ENCODE assay signal across 13 mouse cellular contexts in genomic region chr8:70599507-70600290, GRCm38 (mm10). TPM values are rescaled to one million over a fixed set of nuclear protein-coding genes. Genes with fewer than 3 reads are reported as not detected.
DNase-seq lines count a peak whose midpoint lies in the region; ATAC-seq and TF ChIP-seq lines count a peak whose summit lies in the region.
"Had no signal": no experiment of that assay in that cellular context is flagged by ENCODE, and none has a peak within 500 bp of the region (broad histone marks: within the 10 kb centered on the region; RNA-seq: fewer than 3 reads in every experiment).

No protein-coding gene starts in this region.

- H3K9me3 ChIP-seq in forebrain, embryonic 13.5 days (replicated peaks), result no peaks in the 10 kb centered on the region
- H3K9me3 ChIP-seq in forebrain, postnatal 0 days (ENCODE audit: low read length), result no peaks in the 10 kb centered on the region
- H3K9me3 ChIP-seq in embryonic facial prominence, embryonic 14.5 days (ENCODE audit: control insufficient read depth, low read length), result no peaks in the 10 kb centered on the region
- H3K9me3 ChIP-seq: embryonic facial prominence, embryonic 15.5 days had no signal

- no peak for DNase-seq in forebrain, postnatal 0 days
- DNase-seq in left cerebral cortex, adult 2 months (ENCODE audit: extremely low spot score in 1 of 2, low spot score in 2 of 2), result no peak
- no peak for DNase-seq in left cerebral cortex, postnatal 4 days
- no peak for DNase-seq in embryonic facial prominence, embryonic 14.5 days (ENCODE audit: low spot score)
- DNase-seq in natural killer cell, adult 2 months (ENCODE audit: low spot score in 2 of 2), result no peak
- no peak for DNase-seq in left cerebral cortex, postnatal 14 days (ENCODE audit: low spot score in 2 of 2)
- DNase-seq: liver had no signal

- no peak for TF ChIP-seq CTCF in forebrain, postnatal 0 days (IDR thresholded peaks at IDR 0.05; ENCODE audit: low read depth)
- TF ChIP-seq CTCF in left cerebral cortex, adult 2 months (IDR thresholded peaks at IDR 0.05), result no peak

- peaks cover 83% of the 10 kb centered on the region for H3K4me1 ChIP-seq in forebrain, embryonic 13.5 days
- peaks cover 29% of the 10 kb centered on the region for H3K4me1 ChIP-seq in forebrain, postnatal 0 days (ENCODE audit: insufficient read depth)
- H3K4me1 ChIP-seq in embryonic facial prominence, embryonic 14.5 days (ENCODE audit: control insufficient read depth, insufficient read depth, low read length), result peaks cover 30% of the 10 kb centered on the region

- no peak overlapping the region for H3K4me3 ChIP-seq in forebrain, embryonic 13.5 days
- no peak overlapping the region for H3K4me3 ChIP-seq in forebrain, postnatal 0 days (ENCODE audit: low read depth, low read length)
- H3K4me3 ChIP-seq in left cerebral cortex, adult 2 months, result no peak overlapping the region
- no peak overlapping the region for H3K4me3 ChIP-seq in embryonic facial prominence, embryonic 14.5 days (ENCODE audit: low read depth, low read length)
- H3K4me3 ChIP-seq in macrophage (ENCODE audit: inconsistent target), result no peak overlapping the region
- H3K4me3 ChIP-seq: myocyte had no signal

- intact Hi-C loops in left cerebral cortex, adult 2 months (cut with DNase I), result no loop called here
- intact Hi-C loops in left cerebral cortex, postnatal 4 days (cut with DNase I), result no loop called here
- intact Hi-C loops in left cerebral cortex, postnatal 14 days (cut with DNase I), result no loop called here

- H3K9ac ChIP-seq in forebrain, embryonic 13.5 days, result no peak overlapping the region
- H3K9ac ChIP-seq in forebrain, postnatal 0 days, result no peak overlapping the region
- peak overlapping the region; percentile 76; the same call in 1 of the 2 replicates for H3K9ac ChIP-seq in embryonic facial prominence, embryonic 14.5 days (ENCODE audit: low read depth, low read length)
- H3K9ac ChIP-seq: embryonic facial prominence, embryonic 15.5 days had no signal

- WGBS in forebrain, embryonic 13.5 days, result 83% methylated on average over 12 of the region's 12 CpGs
- WGBS in forebrain, postnatal 0 days, result 84% methylated on average over 12 of the region's 12 CpGs
- 88% methylated on average over 10 of the region's 12 CpGs for WGBS in embryonic facial prominence, embryonic 14.5 days
- 99% methylated on average over 8 of the region's 12 CpGs for WGBS in macrophage (ENCODE audit: missing documents)

- H3K36me3 ChIP-seq in forebrain, embryonic 13.5 days (ENCODE audit: poor library complexity, severe bottlenecking), result peaks cover 32% of the 10 kb centered on the region
- peaks cover 11% of the 10 kb centered on the region; the same call in 1 of the 2 replicates for H3K36me3 ChIP-seq in forebrain, postnatal 0 days (ENCODE audit: insufficient read depth)
- H3K36me3 ChIP-seq in embryonic facial prominence, embryonic 14.5 days (ENCODE audit: control insufficient read depth, insufficient read depth, low read length), result peaks cover 31% of the 10 kb centered on the region
- H3K36me3 ChIP-seq in macrophage (ENCODE audit: inconsistent target), result peaks cover 24% of the 10 kb centered on the region

- peaks cover 58% of the 10 kb centered on the region for H3K79me2 ChIP-seq in macrophage (ENCODE audit: inconsistent target)

- H3K27ac ChIP-seq in forebrain, embryonic 13.5 days, result peak overlapping the region; percentile 93
- no peak overlapping the region for H3K27ac ChIP-seq in forebrain, postnatal 0 days (ENCODE audit: low read depth, low read length)
- peak overlapping the region; percentile 79; the same call in 1 of the 2 replicates for H3K27ac ChIP-seq in left cerebral cortex, adult 2 months
- H3K27ac ChIP-seq in embryonic facial prominence, embryonic 14.5 days (replicated peaks; ENCODE audit: low read depth, low read length), result no peak overlapping the region
- 0 out of 2 replicates have a peak overlapping the region, but pooled peaks have one; percentile 37 for H3K27ac ChIP-seq in macrophage
- H3K27ac ChIP-seq: embryonic facial prominence, embryonic 15.5 days had no signal

- 0 out of 2 replicates have a peak overlapping the region, but pooled peaks have one; percentile 54 for H3K4me2 ChIP-seq in forebrain, embryonic 13.5 days
- H3K4me2 ChIP-seq in forebrain, postnatal 0 days (ENCODE audit: low read depth), result no peak overlapping the region
- H3K4me2 ChIP-seq in embryonic facial prominence, embryonic 14.5 days (ENCODE audit: low read depth, low read length), result no peak overlapping the region

- peaks cover 16% of the 10 kb centered on the region; the same call in 1 of the 2 replicates for H3K27me3 ChIP-seq in forebrain, embryonic 13.5 days
- no peaks in the 10 kb centered on the region for H3K27me3 ChIP-seq in forebrain, postnatal 0 days (ENCODE audit: insufficient read depth, low read length)
- no peaks in the 10 kb centered on the region for H3K27me3 ChIP-seq in embryonic facial prominence, embryonic 14.5 days (replicated peaks; ENCODE audit: control insufficient read depth, insufficient read depth, low read length)
- H3K27me3 ChIP-seq: embryonic facial prominence, embryonic 15.5 days had no signal

- ATAC-seq in forebrain, embryonic 13.5 days, result no peak
- ATAC-seq in forebrain, postnatal 0 days, result no peak
- ATAC-seq in embryonic facial prominence, embryonic 14.5 days (ENCODE audit: low read depth), result no peak
- ATAC-seq: intestine, embryonic 16.5 days had no signal

RNA-seq across cellular contexts. Expression of gene Isyna1, which starts 5.5 kb away (rescaled TPM):
- 87.1 and 105 TPM in 2 replicates for polyA plus RNA-seq in forebrain, embryonic 13.5 days (2015; fragmentation: Nextera tagmentation; extraction: Ambion mirVana)
- 127 and 136 TPM in 2 replicates for total RNA-seq in forebrain, postnatal 0 days (2014; rRNA removed)
- 93.3 and 106 TPM in 2 replicates for polyA plus RNA-seq in forebrain, postnatal 0 days (2015; fragmentation: Nextera tagmentation; extraction: Ambion mirVana)
- total RNA-seq in left cerebral cortex, adult 2 months (2021), result 10 to 100 TPM; 52.9 to 55.3 TPM
- 10 to 100 TPM; 87.9 to 88.5 TPM for total RNA-seq in left cerebral cortex, postnatal 4 days (2021)
- polyA plus RNA-seq in embryonic facial prominence, embryonic 14.5 days (2014; fragmentation: Nextera tagmentation; extraction: Ambion mirVana), result 94.5 and 107 TPM in 2 replicates
- 10 to 100 TPM; 19.3 to 81.9 (median 38.6) TPM for total RNA-seq in macrophage (2018; cell fraction: chromatin; rRNA removed)
- 10 to 100 TPM; 19.1 to 42.3 (median 27.0) TPM for total RNA-seq in macrophage (2018; cell fraction: cytosol; rRNA removed)
- total RNA-seq in macrophage (2018; cell fraction: nucleus; rRNA removed), result 10 to 100 TPM; 14.3 to 82.7 (median 33.5) TPM
- polyA plus RNA-seq in macrophage (2018), result 26.5 to 53.2 TPM (median 51.1 TPM) in 3 replicates
- total RNA-seq in left cerebral cortex, postnatal 14 days (2021), result 10 to 100 TPM; 47.5 to 51.0 TPM

RNA-seq across cellular contexts. Expression of gene Ssbp4, which starts 9.0 kb away (rescaled TPM):
- 81.9 and 101 TPM in 2 replicates for polyA plus RNA-seq in forebrain, embryonic 13.5 days (2015; fragmentation: Nextera tagmentation; extraction: Ambion mirVana)
- 197 and 249 TPM in 2 replicates for total RNA-seq in forebrain, postnatal 0 days (2014; rRNA removed)
- 204 and 221 TPM in 2 replicates for polyA plus RNA-seq in forebrain, postnatal 0 days (2015; fragmentation: Nextera tagmentation; extraction: Ambion mirVana)
- 100 to 1,000 TPM; 221 to 261 TPM for total RNA-seq in left cerebral cortex, adult 2 months (2021)
- total RNA-seq in left cerebral cortex, postnatal 4 days (2021), result 100 to 1,000 TPM; 156 to 193 TPM
- polyA plus RNA-seq in embryonic facial prominence, embryonic 14.5 days (2014; fragmentation: Nextera tagmentation; extraction: Ambion mirVana), result 120 and 132 TPM in 2 replicates
- total RNA-seq in macrophage (2018; cell fraction: chromatin; rRNA removed), result 100 to 1,000 TPM in 19 of 26 experiments, 10 to 100 TPM in 7; 38.7 to 250 (median 142) TPM
- total RNA-seq in macrophage (2018; cell fraction: cytosol; rRNA removed), result 100 to 1,000 TPM in 25 of 26 experiments, 10 to 100 TPM in 1; 92.7 to 165 (median 127) TPM
- total RNA-seq in macrophage (2018; cell fraction: nucleus; rRNA removed), result 100 to 1,000 TPM in 8 of 26 experiments, 10 to 100 TPM in 18; 37.5 to 190 (median 88.4) TPM
- 71.4 to 137 TPM (median 122 TPM) in 3 replicates for polyA plus RNA-seq in macrophage (2018)
- 100 to 1,000 TPM; 270 to 302 TPM for total RNA-seq in left cerebral cortex, postnatal 14 days (2021)

RNA-seq across cellular contexts. Expression of gene Lrrc25, which starts 16.3 kb away (rescaled TPM):
- 0.65 and 0.68 TPM in 2 replicates for polyA plus RNA-seq in forebrain, embryonic 13.5 days (2015; fragmentation: Nextera tagmentation; extraction: Ambion mirVana)
- 1.4 and 2.8 TPM in 2 replicates for total RNA-seq in forebrain, postnatal 0 days (2014; rRNA removed)
- 1.2 TPM in 2 replicates for polyA plus RNA-seq in forebrain, postnatal 0 days (2015; fragmentation: Nextera tagmentation; extraction: Ambion mirVana)
- under 1 TPM; 0.70 to 0.96 TPM for total RNA-seq in left cerebral cortex, adult 2 months (2021)
- total RNA-seq in left cerebral cortex, postnatal 4 days (2021), result 1 to 10 TPM; 1.1 to 1.3 TPM
- 1.8 and 2.3 TPM in 2 replicates for polyA plus RNA-seq in embryonic facial prominence, embryonic 14.5 days (2014; fragmentation: Nextera tagmentation; extraction: Ambion mirVana)
- 100 to 1,000 TPM in 7 of 26 experiments, 10 to 100 TPM in 19; 21.1 to 149 (median 77.4) TPM for total RNA-seq in macrophage (2018; cell fraction: chromatin; rRNA removed)
- 100 to 1,000 TPM in 25 of 26 experiments, 10 to 100 TPM in 1; 89.3 to 365 (median 193) TPM for total RNA-seq in macrophage (2018; cell fraction: cytosol; rRNA removed)
- 100 to 1,000 TPM in 23 of 26 experiments, 10 to 100 TPM in 3; 63.8 to 384 (median 181) TPM for total RNA-seq in macrophage (2018; cell fraction: nucleus; rRNA removed)
- polyA plus RNA-seq in macrophage (2018), result 104 to 230 TPM (median 156 TPM) in 3 replicates
- total RNA-seq in left cerebral cortex, postnatal 14 days (2021), result under 1 TPM; 0.90 to 0.97 TPM
- polyA plus RNA-seq: myocyte had no signal

RNA-seq across cellular contexts. Expression of gene Gdf15, which starts 32.6 kb away (rescaled TPM):
- 0.15 TPM in 1 of 2 replicates, not detected in the other for polyA plus RNA-seq in forebrain, embryonic 13.5 days (2015; fragmentation: Nextera tagmentation; extraction: Ambion mirVana)
- 0.90 TPM in 1 of 2 replicates, not detected in the other for total RNA-seq in forebrain, postnatal 0 days (2014; rRNA removed)
- polyA plus RNA-seq in forebrain, postnatal 0 days (2015; fragmentation: Nextera tagmentation; extraction: Ambion mirVana), result 0.18 and 0.26 TPM in 2 replicates
- total RNA-seq in left cerebral cortex, adult 2 months (2021), result not detected
- not detected for total RNA-seq in left cerebral cortex, postnatal 4 days (2021)
- 0.28 and 0.29 TPM in 2 replicates for polyA plus RNA-seq in embryonic facial prominence, embryonic 14.5 days (2014; fragmentation: Nextera tagmentation; extraction: Ambion mirVana)
- 100 to 1,000 TPM in 12 of 26 experiments, 10 to 100 TPM in 13, 1 to 10 TPM in 1; 7.8 to 467 (median 92.6) TPM for total RNA-seq in macrophage (2018; cell fraction: chromatin; rRNA removed)
- 1,000 to 10,000 TPM in 6 of 26 experiments, 100 to 1,000 TPM in 15, 10 to 100 TPM in 5; 69.9 to 1,947 (median 332) TPM for total RNA-seq in macrophage (2018; cell fraction: cytosol; rRNA removed)
- total RNA-seq in macrophage (2018; cell fraction: nucleus; rRNA removed), result 1,000 to 10,000 TPM in 7 of 26 experiments, 100 to 1,000 TPM in 16, 10 to 100 TPM in 3; 89.0 to 1,533 (median 505) TPM
- 24.3 to 124 TPM (median 74.3 TPM) in 3 replicates for polyA plus RNA-seq in macrophage (2018)
- not detected for total RNA-seq in left cerebral cortex, postnatal 14 days (2021)
- total RNA-seq: layer of hippocampus, adult 8-10 months had no signal

Comparison
In these comparisons a context has a peak if more than half of its experiments do, and no peak if none do; other contexts are left out.
1. H3K27ac ChIP-seq: peak in forebrain, embryonic 13.5 days (single experiment), left cerebral cortex, adult 2 months (single experiment) and macrophage (single experiment); none in forebrain, postnatal 0 days (single experiment) and embryonic facial prominence, embryonic 14.5 days (single experiment).